Mouse (Mus musculus) liver, embryonic 11.5 days (tissue): ENCODE measurements around the gene Endov. TPM values are rescaled to one million over a fixed set of nuclear protein-coding genes. Genes with fewer than 3 reads are reported as not detected.

Experiments
- ATAC-seq: fragments of 200-750 bp; cut with Nextera tagmentation; replicated peaks from 2 replicates; pipeline ENCODE4 v1.8.0; 2017; ENCODE audit warnings: moderate number of reproducible peaks, mild to moderate bottlenecking, moderate TSS enrichment, moderate library complexity; ENCODE audit not compliant: low FRiP score
- DNase-seq: peaks from one replicate; pipeline ENCODE4 v3.0.0-alpha.2; 2017; ENCODE audit warnings: low spot score
- H3K27ac ChIP-seq: fragments of 300-500 bp; sonication (generic); 2 replicates; pipeline ENCODE4 v1.5.1; 2014; ENCODE audit warnings: mild to moderate bottlenecking, low read depth, low read length, control low read depth
- H3K27me3 ChIP-seq: fragments of 300-500 bp; sonication (generic); replicated peaks from 2 replicates; pipeline ENCODE4 v1.6.1; 2014; ENCODE audit warnings: low read length, mixed read lengths; ENCODE audit not compliant: control insufficient read depth, insufficient read depth
- H3K36me3 ChIP-seq: fragments of 300-500 bp; sonication (generic); 2 replicates; pipeline ENCODE4 v1.6.1; 2014; ENCODE audit warnings: mild to moderate bottlenecking, low read length, moderate library complexity, mixed read lengths; ENCODE audit not compliant: control insufficient read depth, insufficient read depth
- H3K4me1 ChIP-seq: fragments of 300-500 bp; sonication (generic); replicated peaks from 2 replicates; pipeline ENCODE4 v1.6.1; 2014; ENCODE audit warnings: low read length, mixed read lengths; ENCODE audit not compliant: control insufficient read depth, insufficient read depth
- H3K4me2 ChIP-seq: fragments of 300-500 bp; sonication (generic); 2 replicates; pipeline ENCODE4 v1.6.1; 2014; ENCODE audit warnings: mild to moderate bottlenecking, control low read depth, moderate library complexity
- H3K4me3 ChIP-seq: fragments of 300-500 bp; sonication (generic); 2 replicates; pipeline ENCODE4 v1.5.1; 2014; ENCODE audit warnings: low read depth, low read length, control low read depth
- H3K9ac ChIP-seq: fragments of 300-500 bp; sonication (generic); 2 replicates; pipeline ENCODE4 v1.6.1; 2014; ENCODE audit warnings: low read depth, low read length, control low read depth
- H3K9me3 ChIP-seq: fragments of 300-500 bp; sonication (generic); 2 replicates; pipeline ENCODE4 v1.6.1; 2016; ENCODE audit warnings: low read length, inconsistent platforms, mixed read lengths; ENCODE audit not compliant: control insufficient read depth
- WGBS: fragments of 180-500 bp; shearing (Covaris S2); extraction: QIAGEN DNeasy Blood & Tissue Kit; methylation state at CpG from one replicate; pipeline ENCODE4 v1.1.7; 2014; 5-methylcytosine and 5-hydroxymethylcytosine counted together
- polyA plus RNA-seq: library from polyadenylated mRNA; unstranded; fragments of >200 nt; fragmentation: Nextera tagmentation; extraction: Ambion mirVana; gene quantifications from 2 replicates; pipeline ENCODE4 v1.2.1, GENCODE M21; 2014

Gene Endov
- polyA plus RNA-seq, 1 experiment from 2014 or later, result 13.2 TPM

DNA sequence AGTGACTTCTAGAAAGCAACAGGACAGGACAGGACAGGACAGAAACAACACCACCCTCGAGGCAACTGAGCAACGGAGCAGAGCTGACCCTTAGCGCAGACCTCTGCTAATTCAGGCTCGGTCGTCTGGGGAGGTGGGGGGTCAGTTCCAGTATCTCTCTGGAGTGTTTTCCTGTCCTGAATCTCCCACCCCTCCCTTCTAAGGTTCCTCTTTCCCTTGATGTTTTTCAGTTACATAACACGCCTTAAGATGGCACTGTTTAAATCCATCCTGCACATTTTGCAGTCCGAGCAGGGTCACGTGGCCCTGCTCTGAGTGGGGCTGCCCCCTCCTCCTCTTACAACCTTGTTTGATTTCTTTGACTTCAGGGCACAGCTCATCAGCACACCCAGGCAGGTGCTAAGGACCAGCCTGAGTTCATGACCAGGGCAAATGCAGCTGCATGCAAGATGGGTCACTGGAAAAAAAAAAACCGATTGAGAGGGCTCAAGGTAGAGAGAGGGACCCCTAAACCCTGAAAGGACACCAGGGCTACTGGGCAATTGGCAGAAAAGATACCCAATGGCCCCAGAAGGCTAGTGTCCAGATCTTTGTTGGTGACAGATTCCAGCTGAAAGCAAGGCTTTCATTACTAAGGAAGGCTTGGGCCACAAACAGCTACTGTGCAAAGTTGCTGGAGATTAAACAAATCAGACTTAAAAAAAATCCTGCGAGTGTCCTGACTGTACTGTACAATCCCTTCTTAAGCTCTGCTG, 54.8 kb downstream of the Endov start:
- Histone ChIP-seq H3K27me3 (peaks cover 93% of the 10 kb centered on the region), H3K9me3 (no peaks in the 10 kb centered on the region), H3K4me2 (peak overlapping the region; percentile 86; the same call in 1 of the 2 replicates), H3K9ac (no peak overlapping the region), H3K36me3 (no peaks in the 10 kb centered on the region), H3K4me1 (peaks cover 20% of the 10 kb centered on the region), H3K27ac (no peak overlapping the region), H3K4me3 (no peak overlapping the region; the same call in 1 of the 2 replicates)
- WGBS, result 6% methylated on average over 10 of the region's 10 CpGs
- no peak for DNase-seq
- no peak for ATAC-seq

DNA sequence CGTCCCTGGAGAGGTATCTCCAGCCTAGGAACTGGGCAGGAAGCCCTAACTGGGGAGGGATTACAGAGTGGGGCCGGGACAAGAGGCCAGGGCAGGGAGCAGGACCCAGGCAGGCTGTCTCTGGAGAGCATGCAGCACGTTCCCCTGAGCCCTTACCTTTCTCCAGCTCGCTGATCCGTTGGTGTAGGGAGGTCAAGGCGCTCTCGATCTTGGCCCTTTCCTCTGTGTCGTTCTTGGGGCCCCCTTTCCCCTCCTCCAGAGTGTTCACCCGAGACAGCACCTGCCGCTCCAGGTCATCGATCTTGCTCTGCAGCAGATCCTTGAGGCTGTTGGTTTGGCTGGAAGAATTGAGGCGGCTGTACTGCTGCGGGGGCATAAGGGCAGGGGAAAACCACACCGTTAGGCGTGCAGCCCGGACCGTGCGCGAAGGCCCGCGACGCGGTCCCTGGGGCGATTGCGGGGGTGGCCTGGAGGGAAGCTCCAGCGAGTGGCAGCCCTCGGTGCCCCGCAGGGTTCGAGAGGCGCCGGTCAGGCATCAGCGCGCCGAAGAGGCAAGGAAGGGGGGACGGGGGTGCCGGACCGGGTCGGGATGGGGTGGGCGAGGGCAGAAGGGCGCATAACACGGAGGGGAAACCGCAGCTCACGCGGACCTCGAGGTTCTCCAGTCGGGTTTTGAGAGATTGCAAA, 55.5 kb downstream of the Endov start:
- Histone ChIP-seq H3K27me3 (peaks cover 94% of the 10 kb centered on the region), H3K4me1 (peaks cover 20% of the 10 kb centered on the region), H3K27ac (no peak overlapping the region), H3K36me3 (no peaks in the 10 kb centered on the region), H3K4me2 (peak overlapping the region; percentile 86), H3K4me3 (peak overlapping the region; percentile 54), H3K9me3 (no peaks in the 10 kb centered on the region), H3K9ac (no peak overlapping the region)
- no peak for ATAC-seq
- whole genome bisulfite sequencing, result 2% methylated on average over 45 of the region's 46 CpGs
- peak; percentile 39 for DNase-seq

DNA sequence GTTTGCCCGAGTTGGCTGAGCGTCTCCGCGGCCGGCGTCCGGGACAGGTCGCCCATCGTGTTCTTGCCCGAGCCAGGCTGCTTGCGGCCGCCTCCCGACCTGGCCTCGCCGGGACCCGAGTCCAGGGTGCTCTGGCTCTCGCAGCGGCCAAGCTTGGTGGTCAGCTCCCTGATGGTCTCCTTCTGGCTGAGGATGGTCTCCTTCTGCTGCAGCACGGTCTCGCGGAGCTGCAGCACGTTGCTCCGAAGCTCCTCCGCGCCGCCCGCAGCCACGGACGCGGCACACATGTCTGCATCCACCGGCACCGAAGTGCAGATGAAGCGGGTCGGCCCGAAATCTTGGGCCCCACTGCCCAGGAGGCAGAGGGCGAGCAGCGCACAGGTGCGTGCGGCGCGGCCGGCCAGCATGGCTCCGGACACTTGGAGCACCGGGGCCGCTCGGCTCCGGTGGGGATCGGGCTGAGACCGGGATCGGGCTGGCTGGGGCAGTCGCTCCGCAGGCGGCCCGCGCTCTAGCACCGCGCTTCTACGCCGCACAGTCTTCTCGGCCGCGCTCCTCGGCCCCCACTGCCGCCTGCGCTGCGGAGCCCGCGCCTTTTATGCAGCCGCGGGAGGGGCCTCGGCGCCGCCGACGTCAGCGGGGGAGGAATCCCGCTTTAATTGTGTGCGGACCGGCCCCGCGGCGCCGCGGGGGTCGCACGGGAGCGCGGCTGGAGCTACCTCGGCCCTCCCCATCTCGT, 56.2 kb downstream of the Endov start, which contains the start of gene Nptx1:
Nptx1 (minus strand) TSS at position 571 of the 739 bp plus-strand sequence.
- Histone ChIP-seq H3K9me3 (no peaks in the 10 kb centered on the region), H3K4me2 (peak within 1 kb of the TSS; percentile 86), H3K27me3 (peaks cover 92% of the 10 kb centered on the region), H3K4me3 (peak within 1 kb of the TSS; percentile 54), H3K4me1 (peaks cover 20% of the 10 kb centered on the region), H3K27ac (no peak within 1 kb of the TSS), H3K36me3 (no peaks in the 10 kb centered on the region), H3K9ac (peak within 1 kb of the TSS; percentile 5; the same call in 1 of the 2 replicates)
- WGBS, result under 1% methylated on average over 89 of the region's 90 CpGs
- DNase-seq, result peak; percentile 61
- ATAC-seq, result no peak

DNA sequence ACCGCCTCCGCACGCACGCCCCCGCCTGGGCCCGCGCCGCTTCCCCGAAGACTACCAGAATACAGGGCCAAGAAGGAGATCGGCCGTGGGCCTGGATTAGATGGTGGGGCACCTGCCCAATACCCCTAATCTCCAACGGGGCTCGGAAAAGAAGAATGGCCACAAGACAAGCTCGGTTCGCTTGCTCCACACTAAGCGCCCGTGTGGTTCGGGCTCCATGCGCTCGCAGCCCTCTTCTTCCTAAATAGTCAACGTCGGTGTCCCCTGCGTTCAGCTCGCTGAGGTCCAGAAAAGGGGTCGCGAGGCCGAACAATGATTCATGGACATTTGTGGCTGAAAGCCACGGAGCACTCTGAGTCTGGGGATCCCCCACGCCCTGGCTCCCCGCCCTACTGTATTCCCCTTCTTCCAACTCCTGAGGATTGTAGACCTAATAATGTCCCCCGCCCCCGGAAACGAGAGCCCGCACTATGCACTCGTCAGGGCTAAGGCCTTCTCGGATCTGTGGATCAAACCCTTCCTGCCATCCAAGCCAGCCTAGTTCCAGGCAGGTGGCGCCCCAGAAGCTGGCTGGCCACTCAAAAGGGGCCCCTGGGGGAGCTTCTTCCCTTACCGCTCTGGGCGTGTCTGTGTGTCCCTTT, 56.9 kb downstream of the Endov start:
- H3K4me2 ChIP-seq, result peak overlapping the region; percentile 86
- no peak for ATAC-seq
- no peaks in the 10 kb centered on the region for H3K9me3 ChIP-seq
- 2% methylated on average over 39 of the region's 39 CpGs for WGBS
- peak overlapping the region; percentile 54 for H3K4me3 ChIP-seq
- no peak overlapping the region for H3K27ac ChIP-seq
- no peaks in the 10 kb centered on the region for H3K36me3 ChIP-seq
- peaks cover 20% of the 10 kb centered on the region for H3K4me1 ChIP-seq
- H3K27me3 ChIP-seq, result peaks cover 85% of the 10 kb centered on the region
- no peak overlapping the region for H3K9ac ChIP-seq
- peak; percentile 48 for DNase-seq

DNA sequence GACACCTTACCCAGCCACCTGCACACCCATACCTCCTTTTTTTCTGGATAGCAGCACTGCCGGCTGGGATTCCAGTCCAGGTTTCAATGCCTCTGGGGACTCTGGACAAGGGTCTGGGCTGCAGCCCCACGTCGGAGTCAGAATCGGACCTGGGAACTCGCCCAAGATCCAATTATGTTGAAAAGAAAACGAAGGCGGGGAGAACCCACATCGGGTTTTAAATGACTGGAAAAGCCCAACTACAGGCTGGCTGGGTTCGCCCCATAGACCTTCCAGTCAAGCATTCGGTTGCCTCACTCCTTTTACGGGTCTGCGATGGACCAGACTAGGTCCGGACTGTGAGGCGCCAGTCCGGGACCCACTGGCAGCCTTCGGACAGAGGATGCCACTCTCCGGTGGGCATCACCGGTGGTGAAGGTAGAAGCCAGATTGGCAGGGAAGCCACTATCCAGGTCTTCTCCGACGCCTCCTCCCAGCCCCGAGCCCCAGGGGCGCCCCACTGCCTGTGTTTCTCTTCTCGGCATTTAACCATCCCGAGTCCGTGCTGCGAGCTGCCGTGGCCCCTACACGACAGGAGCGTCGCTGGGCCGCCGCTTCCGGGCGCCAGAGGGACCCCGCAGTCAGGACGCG, 57.7 kb downstream of the Endov start:
- H3K4me2 ChIP-seq, result peak overlapping the region; percentile 86
- H3K9ac ChIP-seq, result no peak overlapping the region
- no peak overlapping the region for H3K27ac ChIP-seq
- H3K4me1 ChIP-seq, result peaks cover 20% of the 10 kb centered on the region
- no peak for ATAC-seq
- WGBS, result 2% methylated on average over 37 of the region's 37 CpGs
- H3K36me3 ChIP-seq, result no peaks in the 10 kb centered on the region
- peak overlapping the region; percentile 54 for H3K4me3 ChIP-seq
- H3K9me3 ChIP-seq, result no peaks in the 10 kb centered on the region
- DNase-seq, result no peak
- peaks cover 80% of the 10 kb centered on the region for H3K27me3 ChIP-seq

DNA sequence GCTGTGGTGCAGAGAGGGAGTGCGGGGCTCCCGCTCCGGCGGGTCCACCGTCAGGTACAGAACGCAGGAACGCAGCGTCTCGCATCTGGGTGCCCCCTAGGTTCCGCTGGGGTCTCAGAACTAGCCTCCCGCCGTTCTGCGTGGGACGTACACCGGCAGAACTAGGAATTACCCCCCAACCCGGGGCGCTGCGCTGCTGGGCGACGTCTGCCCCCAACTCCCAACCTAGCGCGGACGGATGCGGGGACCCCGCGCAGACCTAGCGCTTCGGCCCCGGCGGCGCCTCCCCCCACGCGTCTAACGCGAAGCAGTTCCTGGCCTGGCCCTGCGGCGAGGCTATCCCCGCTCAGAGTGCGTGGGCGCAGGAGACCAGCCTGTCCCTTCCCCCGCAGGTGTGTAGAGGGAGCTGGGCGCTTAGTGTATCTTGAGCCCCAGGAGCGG, 58.2 kb downstream of the Endov start:
- Histone ChIP-seq H3K4me3 (peak overlapping the region; percentile 32), H3K27me3 (peaks cover 78% of the 10 kb centered on the region), H3K4me1 (peaks cover 20% of the 10 kb centered on the region), H3K9ac (no peak overlapping the region), H3K36me3 (no peaks in the 10 kb centered on the region), H3K9me3 (no peaks in the 10 kb centered on the region), H3K27ac (no peak overlapping the region), H3K4me2 (peak overlapping the region; percentile 63)
- DNase-seq (no peak), ATAC-seq (no peak)
- WGBS, result 3% methylated on average over 43 of the region's 43 CpGs

DNA sequence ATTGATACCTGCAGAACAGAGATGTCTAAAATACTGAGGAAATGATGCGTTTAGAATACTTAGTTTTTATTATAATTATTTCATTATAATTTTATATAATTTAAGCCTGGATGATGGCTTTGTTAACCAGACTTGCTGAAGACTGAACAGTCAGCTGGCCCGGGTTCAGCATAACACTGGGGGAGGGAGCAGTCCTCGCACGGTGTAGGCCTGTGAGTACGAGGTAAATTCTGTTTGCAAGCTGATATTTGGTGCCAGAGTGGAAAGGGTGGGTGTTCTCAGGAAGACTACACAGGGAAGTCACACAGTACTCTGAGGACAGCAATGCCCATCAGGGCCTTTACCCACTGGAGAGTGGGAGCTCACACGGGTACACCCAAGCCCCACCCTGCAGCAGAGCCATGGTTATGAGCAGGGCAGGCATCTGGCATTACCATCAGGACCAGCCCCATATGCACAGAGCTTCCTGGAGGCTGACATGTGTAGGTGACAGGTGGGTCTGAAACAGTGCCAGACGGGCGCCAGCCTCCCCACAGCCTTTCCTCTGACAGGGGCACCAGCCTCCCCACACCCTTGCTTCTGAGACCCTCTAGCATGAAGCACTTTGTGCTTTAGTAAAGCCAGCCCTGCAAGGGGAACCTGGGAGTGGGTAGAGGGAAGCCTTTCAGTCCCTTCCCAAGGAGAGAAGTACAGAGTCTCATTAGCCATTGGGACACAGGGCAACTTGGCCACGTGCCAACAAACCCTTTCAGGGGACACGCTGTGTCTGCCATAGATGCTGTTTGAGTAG, 59.6 kb downstream of the Endov start:
- DNase-seq, result no peak
- Histone ChIP-seq H3K4me2 (no peak overlapping the region), H3K9ac (no peak overlapping the region), H3K4me1 (peaks cover 20% of the 10 kb centered on the region), H3K9me3 (no peaks in the 10 kb centered on the region), H3K36me3 (no peaks in the 10 kb centered on the region), H3K4me3 (no peak overlapping the region), H3K27me3 (peaks cover 72% of the 10 kb centered on the region), H3K27ac (no peak overlapping the region)
- WGBS, result 55% methylated on average over 10 of the region's 10 CpGs
- ATAC-seq, result no peak
